Mouse (Mus musculus) lung, postnatal 4 days (tissue): ENCODE results near the gene Cyp2c50.
"Not testable (repeated sequence)": the region's sequence is repeated elsewhere in the genome, so short reads cannot be mapped to it uniquely, and the experiment has no call there.

ENCODE experiments used
- DNase-seq, 2 experiments: peaks; one replicate each; pipeline ENCODE4 v3.0.0; 2021

The Cyp2c50 gene

GRCm38 (mm10) chr19:40089421-40089820 lies at the start of gene Cyp2c50:
Gene Cyp2c50, plus strand, starts transcription at chr19:40089688.
- DNase-seq = not testable (repeated sequence)

DNA sequence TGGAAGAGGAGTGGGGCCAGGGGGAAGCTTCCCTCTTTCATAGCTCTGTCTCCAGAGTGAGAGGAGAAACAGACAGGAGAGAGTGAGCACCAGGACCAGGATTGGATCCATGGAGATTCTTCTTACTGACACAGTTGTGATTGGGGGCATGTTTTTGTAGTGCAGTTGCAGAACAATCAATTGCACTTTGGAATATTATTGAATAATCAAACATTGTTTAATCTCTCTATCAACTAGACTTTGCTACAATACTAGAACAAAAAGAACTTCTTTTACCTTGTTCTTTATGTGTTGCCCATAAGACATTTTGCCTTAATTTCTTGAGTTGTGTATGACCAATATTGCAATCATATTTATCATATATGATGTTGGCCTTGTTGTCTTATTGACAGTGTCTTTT lies 15.8 kb upstream of the Cyp2c50 start, which contains the start of gene Cyp2c54:
Gene Cyp2c54 (minus strand): TSS at position 127 of the 400 bp plus-strand sequence.
- no peak for DNase-seq

GRCm38 (mm10) chr19:40088381-40088780 lies 1.1 kb upstream of the Cyp2c50 start:
- DNase-seq = no peak

DNA sequence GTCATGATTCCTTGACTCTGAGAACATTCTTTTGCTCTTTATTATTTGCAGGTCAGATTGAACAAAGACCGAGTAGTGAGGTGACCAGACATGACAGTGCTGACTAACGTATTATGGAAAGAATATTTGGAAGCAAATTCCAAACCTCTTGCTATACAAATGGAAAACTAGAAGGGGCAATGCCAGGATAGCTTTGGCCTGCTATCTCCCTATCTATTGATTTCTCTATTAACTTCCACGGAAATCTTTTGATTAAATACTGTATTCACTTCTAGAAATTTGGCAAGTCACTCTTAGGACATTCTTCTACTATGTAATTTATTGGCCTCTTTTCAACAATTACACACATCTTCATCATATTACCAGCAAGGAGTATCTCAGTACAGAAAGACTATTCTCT lies 1.6 kb downstream of the Cyp2c50 start:
- no peak for DNase-seq

GRCm38 (mm10) chr19:40119624-40120023 lies 30.1 kb downstream of the Cyp2c50 start:
- not testable (repeated sequence) for DNase-seq

DNA sequence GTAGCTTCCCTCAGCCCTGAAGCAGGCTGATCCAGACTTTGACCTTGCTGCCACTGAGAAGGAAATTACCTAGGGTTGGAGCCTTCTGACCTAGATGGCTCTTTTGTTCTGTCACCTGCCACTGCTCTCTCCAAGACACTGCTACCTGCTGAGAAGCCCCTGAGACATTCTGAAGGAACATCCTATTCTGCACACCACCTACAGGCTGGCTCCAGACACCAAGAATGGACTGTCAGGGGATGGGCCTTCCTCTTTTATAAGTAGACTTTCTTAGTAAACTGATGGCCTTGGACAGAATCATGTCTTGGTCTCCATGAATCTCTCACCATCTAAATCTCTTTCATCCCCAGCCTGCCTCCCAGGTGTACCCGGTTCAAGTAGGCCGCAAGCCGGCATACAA lies 35.7 kb downstream of the Cyp2c50 start:
- not testable (repeated sequence) for DNase-seq

- DNase-seq = not testable (repeated sequence)
These were observed 37.5 kb downstream of the Cyp2c50 start for GRCm38 (mm10) chr19:40126996-40127395.
